Mouse (Mus musculus): ENCODE results near the gene Dock3.

Gene Dock3

GRCm38 (mm10) chr9:107231539-107232139 lies at the start of gene Dock3:
Gene Dock3, minus strand, starts transcription at chr9:107231909.
- DNase-seq: peak; percentile 57

- no peak for DNase-seq
Measured at GRCm38 (mm10) chr9:107280322-107281027, 48.8 kb upstream of the Dock3 start.

- peak; percentile 40 for DNase-seq
Measured at GRCm38 (mm10) chr9:107279378-107280321, 47.9 kb upstream of the Dock3 start.

- peak; percentile 50 for DNase-seq
Measured at GRCm38 (mm10) chr9:107278527-107279377, 47.0 kb upstream of the Dock3 start.

- no peak for DNase-seq
Measured at GRCm38 (mm10) chr9:107278126-107278525, 46.4 kb upstream of the Dock3 start.

- DNase-seq: no peak
Measured at GRCm38 (mm10) chr9:107277603-107278002, 45.9 kb upstream of the Dock3 start.

- DNase-seq: no peak
Measured at GRCm38 (mm10) chr9:107275710-107276109, 44.0 kb upstream of the Dock3 start.

GRCm38 (mm10) chr9:107274751-107275150 lies 43.0 kb upstream of the Dock3 start:
- no peak for DNase-seq

- DNase-seq: no peak
Measured at GRCm38 (mm10) chr9:107273184-107273583, 41.5 kb upstream of the Dock3 start.

GRCm38 (mm10) chr9:107272284-107272683 lies 40.6 kb upstream of the Dock3 start:
- no peak for DNase-seq

- DNase-seq: no peak
Measured at GRCm38 (mm10) chr9:107271177-107271938, 39.6 kb upstream of the Dock3 start.

- DNase-seq: no peak
Measured at GRCm38 (mm10) chr9:107269772-107270171, 38.1 kb upstream of the Dock3 start.

GRCm38 (mm10) chr9:107267721-107268402 lies 36.2 kb upstream of the Dock3 start:
- no peak for DNase-seq

GRCm38 (mm10) chr9:107267028-107267427 lies 35.3 kb upstream of the Dock3 start:
- DNase-seq: no peak

GRCm38 (mm10) chr9:107264731-107265130 lies 33.0 kb upstream of the Dock3 start:
- DNase-seq: no peak

- no peak for DNase-seq
Measured at GRCm38 (mm10) chr9:107263912-107264311, 32.2 kb upstream of the Dock3 start.

- DNase-seq: no peak
Measured at GRCm38 (mm10) chr9:107262375-107262774, 30.7 kb upstream of the Dock3 start.

- no peak for DNase-seq
Measured at GRCm38 (mm10) chr9:107261792-107262191, 30.1 kb upstream of the Dock3 start.

GRCm38 (mm10) chr9:107260836-107261235 lies 29.1 kb upstream of the Dock3 start:
- no peak for DNase-seq

GRCm38 (mm10) chr9:107260429-107260828 lies 28.7 kb upstream of the Dock3 start:
- DNase-seq: no peak

GRCm38 (mm10) chr9:107259571-107259970 lies 27.9 kb upstream of the Dock3 start:
- no peak for DNase-seq
